Mouse (Mus musculus) hindlimb bud, embryonic 11.5 days (tissue): ENCODE data around the gene Olfr291.

Source experiments
- DNase-seq: peaks from one replicate; pipeline ENCODE4 v3.0.0-alpha.2; 2012; ENCODE audit warnings: low read depth, low spot score; ENCODE audit errors: extremely low spot score

Gene Olfr291

GRCm38 (mm10) chr7:84853253-84853652 lies at the start of gene Olfr291:
Olfr291 (plus strand) TSS chr7:84853553.
- no peak for DNase-seq

- no peak for DNase-seq
These were observed 48.1 kb upstream of the Olfr291 start for GRCm38 (mm10) chr7:84805224-84805623.

DNA sequence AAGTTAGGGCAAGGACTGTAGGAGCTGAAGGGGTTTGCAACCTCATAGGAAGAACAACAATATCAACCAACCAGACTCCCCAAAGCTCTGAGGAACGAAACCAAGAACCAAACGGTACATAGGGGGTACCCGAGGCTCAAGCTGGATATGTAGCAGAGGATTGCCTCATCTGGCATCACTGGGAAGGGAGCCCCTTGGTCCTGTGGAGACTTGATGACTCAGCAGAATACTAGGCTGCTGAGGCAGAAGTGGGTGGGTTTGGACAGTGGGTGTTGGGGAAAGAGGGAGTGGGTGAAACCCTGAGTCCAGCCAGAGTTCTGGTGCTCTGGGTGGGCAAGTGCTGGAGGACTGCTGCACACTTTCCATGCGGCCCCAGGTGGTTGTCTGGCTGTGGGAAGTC lies 47.2 kb upstream of the Olfr291 start:
- DNase-seq, result no peak

- no peak for DNase-seq
These were observed 31.2 kb downstream of the Olfr291 start for GRCm38 (mm10) chr7:84884530-84884929.
